Mouse (Mus musculus): ENCODE data around the gene Slc25a47. TPM values are rescaled to one million over a fixed set of nuclear protein-coding genes. Genes with fewer than 3 reads are reported as not detected.
"Not testable (repeated sequence)": the region's sequence is repeated elsewhere in the genome, so short reads cannot be mapped to it uniquely, and the experiment has no call there.

Slc25a47 gene
- polyA plus RNA-seq, 1 experiment from 2014 or later = 9.8 TPM

GRCm38 (mm10) chr12:108848033-108848432 lies 12.2 kb downstream of the Slc25a47 start:
- H3K4me2 ChIP-seq; H3K4me1 ChIP-seq (ENCODE audit: control insufficient read depth, insufficient read depth, low read length); H3K4me3 ChIP-seq (ENCODE audit: low read depth, low read length); H3K36me3 ChIP-seq (ENCODE audit: control insufficient read depth, insufficient read depth, low read length); ATAC-seq (ENCODE audit: low FRiP score); H3K9ac ChIP-seq (ENCODE audit: low read length); DNase-seq (ENCODE audit: low spot score, missing footprints); H3K27ac ChIP-seq (ENCODE audit: low read depth, low read length); H3K27me3 ChIP-seq (ENCODE audit: control insufficient read depth, insufficient read depth, low read length); H3K9me3 ChIP-seq (ENCODE audit: control insufficient read depth, low read length): not testable (repeated sequence)
- 94% methylated on average over 3 of the region's 3 CpGs for WGBS

- Histone ChIP-seq H3K27ac (ENCODE audit: low read depth, low read length) (no peak overlapping the region), H3K9ac (ENCODE audit: low read length) (no peak overlapping the region), H3K4me3 (ENCODE audit: low read depth, low read length) (no peak overlapping the region), H3K4me1 (ENCODE audit: control insufficient read depth, insufficient read depth, low read length) (no peaks in the 10 kb centered on the region), H3K36me3 (ENCODE audit: control insufficient read depth, insufficient read depth, low read length) (peaks cover 5% of the 10 kb centered on the region; the same call in 1 of the 2 replicates), H3K4me2 (no peak overlapping the region), H3K9me3 (ENCODE audit: control insufficient read depth, low read length) (no peaks in the 10 kb centered on the region), H3K27me3 (ENCODE audit: control insufficient read depth, insufficient read depth, low read length) (no peaks in the 10 kb centered on the region)
- DNase-seq (ENCODE audit: low spot score, missing footprints) (no peak), ATAC-seq (ENCODE audit: low FRiP score) (no peak)
- WGBS = 94% methylated on average over 4 of the region's 4 CpGs
These were observed 13.7 kb downstream of the Slc25a47 start for GRCm38 (mm10) chr12:108849488-108850022.

DNA sequence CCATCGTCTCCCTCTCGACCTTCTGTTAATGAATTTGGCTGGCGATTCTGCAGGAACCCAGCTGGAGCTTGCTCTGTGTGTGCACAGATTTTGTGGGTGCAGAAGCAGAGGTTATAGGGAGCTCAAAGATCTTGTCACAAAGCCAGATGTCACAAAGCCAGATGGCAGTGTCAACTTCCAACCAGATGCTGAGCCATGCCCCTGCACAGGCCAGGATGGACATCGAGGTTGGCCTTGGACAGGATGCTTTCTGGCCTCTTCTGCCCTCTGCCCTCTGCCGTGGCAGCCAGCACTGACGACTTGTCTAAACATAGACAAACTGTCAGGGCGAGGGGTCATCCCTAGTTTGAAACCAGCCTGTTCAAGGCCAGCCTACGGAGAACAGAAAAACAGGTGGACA lies 14.3 kb downstream of the Slc25a47 start:
- no peak overlapping the region for H3K4me2 ChIP-seq
- H3K27ac ChIP-seq (ENCODE audit: low read depth, low read length) = no peak overlapping the region
- no peaks in the 10 kb centered on the region for H3K9me3 ChIP-seq (ENCODE audit: control insufficient read depth, low read length)
- no peaks in the 10 kb centered on the region for H3K4me1 ChIP-seq (ENCODE audit: control insufficient read depth, insufficient read depth, low read length)
- ATAC-seq (ENCODE audit: low FRiP score) (no peak), DNase-seq (ENCODE audit: low spot score, missing footprints) (no peak)
- H3K27me3 ChIP-seq (ENCODE audit: control insufficient read depth, insufficient read depth, low read length) = no peaks in the 10 kb centered on the region
- no peak overlapping the region for H3K9ac ChIP-seq (ENCODE audit: low read length)
- H3K4me3 ChIP-seq (ENCODE audit: low read depth, low read length) = no peak overlapping the region
- peaks cover 2% of the 10 kb centered on the region; the same call in 1 of the 2 replicates for H3K36me3 ChIP-seq (ENCODE audit: control insufficient read depth, insufficient read depth, low read length)
- 68% methylated on average over 8 of the region's 8 CpGs for WGBS

- no peak overlapping the region for H3K9ac ChIP-seq (ENCODE audit: low read length)
- no peak overlapping the region for H3K4me2 ChIP-seq
- no peak overlapping the region for H3K4me3 ChIP-seq (ENCODE audit: low read depth, low read length)
- no peak overlapping the region for H3K27ac ChIP-seq (ENCODE audit: low read depth, low read length)
- no peaks in the 10 kb centered on the region for H3K9me3 ChIP-seq (ENCODE audit: control insufficient read depth, low read length)
- H3K4me1 ChIP-seq (ENCODE audit: control insufficient read depth, insufficient read depth, low read length) = no peaks in the 10 kb centered on the region
- no peaks in the 10 kb centered on the region for H3K27me3 ChIP-seq (ENCODE audit: control insufficient read depth, insufficient read depth, low read length)
- DNase-seq (ENCODE audit: low spot score, missing footprints) (no peak), ATAC-seq (ENCODE audit: low FRiP score) (no peak)
- no peaks in the 10 kb centered on the region for H3K36me3 ChIP-seq (ENCODE audit: control insufficient read depth, insufficient read depth, low read length)
- WGBS = 89% methylated on average over 8 of the region's 8 CpGs
These were observed 15.0 kb downstream of the Slc25a47 start for GRCm38 (mm10) chr12:108850886-108851285.

DNA sequence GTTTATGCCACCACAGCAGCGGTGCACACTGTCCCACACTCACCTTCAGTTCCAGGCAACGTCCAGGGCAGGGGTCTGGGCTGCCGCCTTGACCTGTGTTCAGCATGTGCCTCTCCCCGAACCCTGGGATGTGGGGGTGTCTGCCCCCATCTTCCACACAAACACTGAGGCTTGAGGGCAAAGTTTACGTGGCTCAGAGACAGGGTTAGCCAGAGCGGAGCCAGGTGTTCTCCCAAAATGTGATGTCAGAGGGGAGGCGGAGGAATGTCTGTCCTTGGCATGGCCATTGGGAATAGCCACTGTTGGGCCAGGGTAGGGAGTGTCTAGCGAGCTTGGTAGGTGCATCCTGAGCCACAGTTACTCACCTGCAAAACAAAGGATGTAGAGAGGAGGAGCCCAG lies 17.0 kb downstream of the Slc25a47 start:
- Histone ChIP-seq H3K27me3 (ENCODE audit: control insufficient read depth, insufficient read depth, low read length) (no peaks in the 10 kb centered on the region), H3K9ac (ENCODE audit: low read length) (no peak overlapping the region), H3K27ac (ENCODE audit: low read depth, low read length) (no peak overlapping the region), H3K4me3 (ENCODE audit: low read depth, low read length) (no peak overlapping the region), H3K9me3 (ENCODE audit: control insufficient read depth, low read length) (no peaks in the 10 kb centered on the region), H3K4me1 (ENCODE audit: control insufficient read depth, insufficient read depth, low read length) (no peaks in the 10 kb centered on the region), H3K4me2 (no peak overlapping the region), H3K36me3 (ENCODE audit: control insufficient read depth, insufficient read depth, low read length) (no peaks in the 10 kb centered on the region)
- 84% methylated on average over 8 of the region's 8 CpGs for WGBS
- ATAC-seq (ENCODE audit: low FRiP score) (no peak), DNase-seq (ENCODE audit: low spot score, missing footprints) (no peak)

DNA sequence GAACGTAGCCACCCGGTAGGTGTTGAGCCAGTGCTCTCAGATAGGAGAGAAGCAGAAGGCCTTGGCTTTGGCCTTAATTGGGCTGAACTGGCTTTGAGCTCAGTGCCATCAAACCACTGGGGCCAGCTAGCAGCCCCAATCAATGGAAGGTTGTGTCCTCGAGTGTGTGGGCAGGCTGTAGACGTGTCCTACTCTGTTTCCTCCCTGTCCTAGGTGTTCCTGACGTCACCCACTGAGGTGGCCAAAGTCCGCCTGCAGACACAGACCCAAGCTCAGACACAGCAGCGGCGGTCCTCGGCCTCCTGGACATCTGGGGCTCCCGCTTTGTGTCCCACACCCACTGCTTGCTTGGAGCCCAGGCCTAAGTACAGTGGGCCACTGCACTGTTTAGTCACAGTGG lies 19.2 kb downstream of the Slc25a47 start:
- Histone ChIP-seq H3K27me3 (ENCODE audit: control insufficient read depth, insufficient read depth, low read length) (no peaks in the 10 kb centered on the region), H3K27ac (ENCODE audit: low read depth, low read length) (no peak overlapping the region), H3K4me2 (no peak overlapping the region), H3K4me1 (ENCODE audit: control insufficient read depth, insufficient read depth, low read length) (no peaks in the 10 kb centered on the region), H3K9me3 (ENCODE audit: control insufficient read depth, low read length) (no peaks in the 10 kb centered on the region), H3K9ac (ENCODE audit: low read length) (no peak overlapping the region), H3K36me3 (ENCODE audit: control insufficient read depth, insufficient read depth, low read length) (no peaks in the 10 kb centered on the region), H3K4me3 (ENCODE audit: low read depth, low read length) (no peak overlapping the region)
- WGBS = 87% methylated on average over 10 of the region's 10 CpGs
- no peak for DNase-seq (ENCODE audit: low spot score, missing footprints)
- ATAC-seq (ENCODE audit: low FRiP score) = no peak

- no peak for ATAC-seq (ENCODE audit: low FRiP score)
- 91% methylated on average over 8 of the region's 8 CpGs for WGBS
- H3K27ac ChIP-seq (ENCODE audit: low read depth, low read length) = no peak overlapping the region
These were observed 20.3 kb downstream of the Slc25a47 start for GRCm38 (mm10) chr12:108856186-108856585.

GRCm38 (mm10) chr12:108857109-108857508 lies 21.3 kb downstream of the Slc25a47 start:
- H3K27ac ChIP-seq (ENCODE audit: low read depth, low read length) = no peak overlapping the region
- H3K9ac ChIP-seq (ENCODE audit: low read length) = no peak overlapping the region
- 0 out of 2 replicates have a peak, but pooled peaks cover 2% of the 10 kb centered on the region for H3K36me3 ChIP-seq (ENCODE audit: control insufficient read depth, insufficient read depth, low read length)
- H3K4me3 ChIP-seq (ENCODE audit: low read depth, low read length) = no peak overlapping the region
- DNase-seq (ENCODE audit: low spot score, missing footprints) (no peak), ATAC-seq (ENCODE audit: low FRiP score) (no peak)
- no peaks in the 10 kb centered on the region for H3K4me1 ChIP-seq (ENCODE audit: control insufficient read depth, insufficient read depth, low read length)
- 89% methylated on average over 7 of the region's 7 CpGs for WGBS
- H3K27me3 ChIP-seq (ENCODE audit: control insufficient read depth, insufficient read depth, low read length) = no peaks in the 10 kb centered on the region
- no peak overlapping the region for H3K4me2 ChIP-seq
- H3K9me3 ChIP-seq (ENCODE audit: control insufficient read depth, low read length) = no peaks in the 10 kb centered on the region

More at GRCm38 (mm10) chr12:108856186-108856585, 20.3 kb downstream of the Slc25a47 start:
- no peak for DNase-seq (ENCODE audit: low spot score, missing footprints)
- no peak overlapping the region for H3K9ac ChIP-seq (ENCODE audit: low read length)
- H3K9me3 ChIP-seq (ENCODE audit: control insufficient read depth, low read length) = no peaks in the 10 kb centered on the region
- H3K4me2 ChIP-seq = no peak overlapping the region
- H3K36me3 ChIP-seq (ENCODE audit: control insufficient read depth, insufficient read depth, low read length) = 0 out of 2 replicates have a peak, but pooled peaks cover 2% of the 10 kb centered on the region
- no peaks in the 10 kb centered on the region for H3K27me3 ChIP-seq (ENCODE audit: control insufficient read depth, insufficient read depth, low read length)
- no peak overlapping the region for H3K4me3 ChIP-seq (ENCODE audit: low read depth, low read length)
- no peaks in the 10 kb centered on the region for H3K4me1 ChIP-seq (ENCODE audit: control insufficient read depth, insufficient read depth, low read length)

GRCm38 (mm10) chr12:108857589-108858184 lies 21.8 kb downstream of the Slc25a47 start:
- H3K4me2 ChIP-seq = no peak overlapping the region
- H3K4me3 ChIP-seq (ENCODE audit: low read depth, low read length) = no peak overlapping the region
- H3K27ac ChIP-seq (ENCODE audit: low read depth, low read length) = no peak overlapping the region
- no peak for ATAC-seq (ENCODE audit: low FRiP score)
- no peaks in the 10 kb centered on the region for H3K4me1 ChIP-seq (ENCODE audit: control insufficient read depth, insufficient read depth, low read length)
- H3K27me3 ChIP-seq (ENCODE audit: control insufficient read depth, insufficient read depth, low read length) = no peaks in the 10 kb centered on the region
- no peak for DNase-seq (ENCODE audit: low spot score, missing footprints)
- 88% methylated on average over 7 of the region's 7 CpGs for WGBS
- no peaks in the 10 kb centered on the region for H3K9me3 ChIP-seq (ENCODE audit: control insufficient read depth, low read length)
- H3K9ac ChIP-seq (ENCODE audit: low read length) = no peak overlapping the region
- 0 out of 2 replicates have a peak, but pooled peaks cover 2% of the 10 kb centered on the region for H3K36me3 ChIP-seq (ENCODE audit: control insufficient read depth, insufficient read depth, low read length)

Measured in midbrain, embryonic 11.5 days (tissue).